Mouse (Mus musculus) kidney, embryonic 16.5 days (tissue): ENCODE measurements around the gene Sertad2. TPM values are rescaled to one million over a fixed set of nuclear protein-coding genes. Genes with fewer than 3 reads are reported as not detected.

Experiments used
- ATAC-seq: fragments of 200-750 bp; cut with Nextera tagmentation; 2 replicates; pipeline ENCODE4 v1.8.0; 2017; ENCODE audit warnings: moderate TSS enrichment; ENCODE audit not compliant: low FRiP score, low TSS enrichment
- H3K27ac ChIP-seq: fragments of 300-500 bp; sonication (generic); 2 replicates; pipeline ENCODE4 v1.5.1; 2014; ENCODE audit warnings: low read length
- H3K27me3 ChIP-seq: fragments of 300-500 bp; sonication (generic); 2 replicates; pipeline ENCODE4 v1.6.1; 2014; ENCODE audit warnings: low read length, control low read depth, mixed read lengths; ENCODE audit not compliant: insufficient read depth
- H3K36me3 ChIP-seq: fragments of 300-500 bp; sonication (generic); 2 replicates; pipeline ENCODE4 v1.6.1; 2014; ENCODE audit warnings: low read length, control low read depth, mixed read lengths; ENCODE audit not compliant: insufficient read depth
- H3K4me1 ChIP-seq: fragments of 300-500 bp; sonication (generic); 2 replicates; pipeline ENCODE4 v1.6.1; 2014; ENCODE audit warnings: low read length, control low read depth, mixed read lengths; ENCODE audit not compliant: insufficient read depth
- H3K4me2 ChIP-seq: fragments of 300-500 bp; sonication (generic); replicated peaks from 2 replicates; pipeline ENCODE4 v1.6.1; 2014; ENCODE audit warnings: low read depth, low read length
- H3K4me3 ChIP-seq: fragments of 300-500 bp; sonication (generic); 2 replicates; pipeline ENCODE4 v1.5.1; 2014; ENCODE audit warnings: mild to moderate bottlenecking, low read length
- H3K9ac ChIP-seq: fragments of 300-500 bp; sonication (generic); replicated peaks from 2 replicates; pipeline ENCODE4 v1.6.1; 2014; ENCODE audit warnings: low read length
- H3K9me3 ChIP-seq: fragments of 300-500 bp; sonication (generic); 2 replicates; pipeline ENCODE4 v1.6.1; 2016; ENCODE audit warnings: low read length, control low read depth
- WGBS: fragments of 180-500 bp; shearing (Covaris S2); extraction: QIAGEN DNeasy Blood & Tissue Kit; methylation state at CpG from one replicate; pipeline ENCODE4 v1.1.7; 2014; 5-methylcytosine and 5-hydroxymethylcytosine counted together
- polyA plus RNA-seq: library from polyadenylated mRNA; unstranded; fragments of >200 nt; fragmentation: Nextera tagmentation; extraction: Ambion mirVana; gene quantifications from 2 replicates; pipeline ENCODE4 v1.2.1, GENCODE M21; 2015

Gene Sertad2
- polyA plus RNA-seq, 1 experiment from 2014 or later, result 33.1 TPM

GRCm38 (mm10) chr11:20647902-20648625, 105.0 kb downstream of the Sertad2 start:
- peaks cover 37% of the 10 kb centered on the region for H3K4me1 ChIP-seq
- H3K27me3 ChIP-seq, result no peaks in the 10 kb centered on the region
- no peak overlapping the region for H3K4me3 ChIP-seq
- peak; percentile 71 for ATAC-seq
- peaks cover 4% of the 10 kb centered on the region; the same call in 1 of the 2 replicates for H3K36me3 ChIP-seq
- peak overlapping the region; percentile 48 for H3K27ac ChIP-seq
- H3K9me3 ChIP-seq, result no peaks in the 10 kb centered on the region
- no peak overlapping the region for H3K9ac ChIP-seq
- 28% methylated on average over 19 of the region's 19 CpGs for WGBS
- no peak overlapping the region for H3K4me2 ChIP-seq

DNA sequence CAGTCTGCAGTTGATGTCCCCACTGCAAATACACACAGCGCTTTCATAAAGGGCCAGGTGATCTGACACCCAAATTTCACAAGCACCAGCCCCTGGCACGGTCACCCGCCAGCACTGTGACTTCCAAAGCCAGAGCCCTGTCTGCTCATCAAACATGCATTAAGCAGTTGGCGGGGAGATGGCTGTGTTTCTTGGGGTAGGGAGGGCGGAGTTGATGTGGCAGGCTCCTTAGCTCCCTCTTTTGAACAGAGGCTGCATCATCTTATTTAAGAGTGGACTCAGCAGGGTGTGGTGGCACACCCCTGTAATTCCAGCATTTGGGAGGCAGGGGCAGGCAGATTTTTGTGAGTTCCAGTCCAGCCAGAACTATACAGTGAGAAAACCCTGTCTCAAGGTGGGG, 106.4 kb downstream of the Sertad2 start:
- no peak overlapping the region for H3K4me3 ChIP-seq
- H3K4me2 ChIP-seq, result no peak overlapping the region
- H3K4me1 ChIP-seq, result peaks cover 31% of the 10 kb centered on the region
- WGBS, result 87% methylated on average over 5 of the region's 5 CpGs
- no peak overlapping the region for H3K9ac ChIP-seq
- ATAC-seq, result no peak
- H3K27me3 ChIP-seq, result no peaks in the 10 kb centered on the region
- H3K27ac ChIP-seq, result no peak overlapping the region
- no peaks in the 10 kb centered on the region for H3K9me3 ChIP-seq
- peaks cover 4% of the 10 kb centered on the region; the same call in 1 of the 2 replicates for H3K36me3 ChIP-seq

GRCm38 (mm10) chr11:20650006-20650639, 107.1 kb downstream of the Sertad2 start:
- 82% methylated on average over 17 of the region's 17 CpGs for WGBS
- no peaks in the 10 kb centered on the region for H3K27me3 ChIP-seq
- H3K27ac ChIP-seq, result no peak overlapping the region
- H3K9ac ChIP-seq, result no peak overlapping the region
- peaks cover 4% of the 10 kb centered on the region; the same call in 1 of the 2 replicates for H3K36me3 ChIP-seq
- H3K4me1 ChIP-seq, result peaks cover 30% of the 10 kb centered on the region
- H3K9me3 ChIP-seq, result no peaks in the 10 kb centered on the region
- no peak overlapping the region for H3K4me2 ChIP-seq
- no peak for ATAC-seq
- H3K4me3 ChIP-seq, result no peak overlapping the region

- peaks cover 4% of the 10 kb centered on the region; the same call in 1 of the 2 replicates for H3K36me3 ChIP-seq
- no peaks in the 10 kb centered on the region for H3K27me3 ChIP-seq
- H3K4me1 ChIP-seq, result peaks cover 38% of the 10 kb centered on the region
- H3K4me2 ChIP-seq, result no peak overlapping the region
- no peak overlapping the region for H3K27ac ChIP-seq
- WGBS, result 71% methylated on average over 1 of the region's 1 CpGs
- H3K9ac ChIP-seq, result no peak overlapping the region
- no peak overlapping the region for H3K4me3 ChIP-seq
- ATAC-seq, result no peak
- no peaks in the 10 kb centered on the region for H3K9me3 ChIP-seq
Observed at GRCm38 (mm10) chr11:20651166-20651565, 108.1 kb downstream of the Sertad2 start.

- Histone ChIP-seq H3K27ac (peak overlapping the region; percentile 72), H3K27me3 (no peaks in the 10 kb centered on the region), H3K4me3 (no peak overlapping the region), H3K36me3 (no peaks in the 10 kb centered on the region; the same call in 1 of the 2 replicates), H3K4me2 (peak overlapping the region; percentile 14), H3K9ac (peak overlapping the region; percentile 33; the same call in 1 of the 2 replicates), H3K9me3 (no peaks in the 10 kb centered on the region), H3K4me1 (peaks cover 21% of the 10 kb centered on the region)
- WGBS, result 26% methylated on average over 18 of the region's 18 CpGs
- peak; percentile 77 for ATAC-seq
Observed at GRCm38 (mm10) chr11:20655795-20656710, 113.0 kb downstream of the Sertad2 start.

DNA sequence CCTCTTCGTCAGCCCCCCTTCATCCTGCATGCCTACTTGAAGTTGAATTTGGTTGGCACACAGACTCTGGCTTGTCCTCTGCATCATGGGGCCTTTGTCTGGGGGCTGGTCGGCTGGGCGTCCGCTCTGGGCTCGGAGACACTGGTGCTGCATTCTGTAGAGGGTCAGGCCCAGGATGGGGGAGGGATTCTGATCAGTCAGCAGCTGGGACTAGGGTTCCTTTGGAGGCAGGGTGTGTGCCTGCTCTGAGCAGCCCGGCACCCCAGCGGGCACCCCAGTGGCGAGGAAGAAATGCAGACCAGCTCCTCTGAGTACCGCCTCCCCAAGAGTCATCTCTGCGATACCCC, 113.6 kb downstream of the Sertad2 start:
- 0 out of 2 replicates have a peak overlapping the region, but pooled peaks have one; percentile 13 for H3K9ac ChIP-seq
- H3K27ac ChIP-seq, result no peak overlapping the region
- H3K27me3 ChIP-seq, result no peaks in the 10 kb centered on the region
- H3K4me2 ChIP-seq, result peak overlapping the region; percentile 14; the same call in 1 of the 2 replicates
- no peaks in the 10 kb centered on the region; the same call in 1 of the 2 replicates for H3K36me3 ChIP-seq
- no peaks in the 10 kb centered on the region for H3K9me3 ChIP-seq
- peaks cover 21% of the 10 kb centered on the region for H3K4me1 ChIP-seq
- WGBS, result 43% methylated on average over 10 of the region's 10 CpGs
- H3K4me3 ChIP-seq, result no peak overlapping the region
- no peak for ATAC-seq

GRCm38 (mm10) chr11:20659094-20659493, 116.0 kb downstream of the Sertad2 start:
- Histone ChIP-seq H3K27ac (no peak overlapping the region), H3K9me3 (no peaks in the 10 kb centered on the region), H3K4me1 (peaks cover 21% of the 10 kb centered on the region), H3K9ac (no peak overlapping the region), H3K27me3 (no peaks in the 10 kb centered on the region), H3K4me3 (no peak overlapping the region), H3K36me3 (no peaks in the 10 kb centered on the region), H3K4me2 (no peak overlapping the region)
- 66% methylated on average over 3 of the region's 3 CpGs for WGBS
- no peak for ATAC-seq

- no peak overlapping the region for H3K27ac ChIP-seq
Observed at GRCm38 (mm10) chr11:20660111-20661097, 117.4 kb downstream of the Sertad2 start.

GRCm38 (mm10) chr11:20661652-20662051, 118.6 kb downstream of the Sertad2 start:
- Histone ChIP-seq H3K4me3 (no peak overlapping the region), H3K36me3 (no peaks in the 10 kb centered on the region), H3K4me1 (peaks cover 1% of the 10 kb centered on the region), H3K9ac (no peak overlapping the region), H3K9me3 (no peaks in the 10 kb centered on the region), H3K27ac (no peak overlapping the region), H3K27me3 (no peaks in the 10 kb centered on the region), H3K4me2 (no peak overlapping the region)
- ATAC-seq, result 0 out of 2 replicates have a peak, but pooled peaks have one; percentile 32
- WGBS, result 35% methylated on average over 4 of the region's 4 CpGs

More at GRCm38 (mm10) chr11:20660111-20661097, 117.4 kb downstream of the Sertad2 start:
- H3K27me3 ChIP-seq, result no peaks in the 10 kb centered on the region
- H3K9ac ChIP-seq, result no peak overlapping the region
- H3K4me2 ChIP-seq, result no peak overlapping the region
- H3K36me3 ChIP-seq, result no peaks in the 10 kb centered on the region
- 74% methylated on average over 14 of the region's 14 CpGs for WGBS
- H3K4me3 ChIP-seq, result no peak overlapping the region
- no peak for ATAC-seq
- H3K9me3 ChIP-seq, result no peaks in the 10 kb centered on the region
- peaks cover 13% of the 10 kb centered on the region for H3K4me1 ChIP-seq
